Mouse (Mus musculus) intestine, postnatal 0 days (tissue): ENCODE measurements at regions not wholly inside any gene's neighbourhood (a gene's known extent, or its start where the extent isn't known, plus 50 kb on each side); places are given as distances from the start of the nearest gene placed in this dataset.

Experiments
- ATAC-seq: fragments of 200-750 bp; cut with Nextera tagmentation; 2 replicates; pipeline ENCODE4 v1.8.0; 2017; ENCODE audit warnings: mild to moderate bottlenecking, moderate TSS enrichment, moderate library complexity
- H3K27ac ChIP-seq: fragments of 300-500 bp; sonication (generic); 2 replicates; pipeline ENCODE4 v1.5.1; 2014; ENCODE audit warnings: mild to moderate bottlenecking, low read depth, low read length, moderate library complexity
- H3K27me3 ChIP-seq: fragments of 300-500 bp; sonication (generic); replicated peaks from 2 replicates; pipeline ENCODE4 v1.6.1; 2014; ENCODE audit warnings: low read length, mixed read lengths; ENCODE audit not compliant: control insufficient read depth, insufficient read depth
- H3K36me3 ChIP-seq: fragments of 300-500 bp; sonication (generic); 2 replicates; pipeline ENCODE4 v1.6.1; 2014; ENCODE audit warnings: mild to moderate bottlenecking, moderate library complexity; ENCODE audit not compliant: control insufficient read depth, insufficient read depth
- H3K4me1 ChIP-seq: fragments of 300-500 bp; sonication (generic); replicated peaks from 2 replicates; pipeline ENCODE4 v1.6.1; 2014; ENCODE audit warnings: antibody characterized with exemption, low read length, mixed read lengths; ENCODE audit not compliant: control insufficient read depth, insufficient read depth
- H3K4me2 ChIP-seq: fragments of 300-500 bp; sonication (generic); replicated peaks from 2 replicates; pipeline ENCODE4 v1.6.1; 2014; ENCODE audit warnings: low read depth, mild to moderate bottlenecking, moderate library complexity
- H3K4me3 ChIP-seq: fragments of 300-500 bp; sonication (generic); 2 replicates; pipeline ENCODE4 v1.5.1; 2014; ENCODE audit warnings: low read depth, low read length
- H3K9ac ChIP-seq: fragments of 300-500 bp; sonication (generic); 2 replicates; pipeline ENCODE4 v1.6.1; 2014; ENCODE audit warnings: mild to moderate bottlenecking, low read depth, low read length
- H3K9me3 ChIP-seq: fragments of 300-500 bp; sonication (generic); 2 replicates; pipeline ENCODE4 v1.6.1; 2016; ENCODE audit warnings: mixed run types; ENCODE audit not compliant: control insufficient read depth
- CTCF ChIP-seq: sonication (generic); IDR thresholded peaks from 2 replicates; pipeline ENCODE4 v1.5.1; 2016; ENCODE audit warnings: low read depth, mild to moderate bottlenecking, control low read depth, antibody characterized with exemption, moderate library complexity
- WGBS: fragments of 180-500 bp; shearing (Covaris S2); extraction: QIAGEN DNeasy Blood & Tissue Kit; methylation state at CpG from one replicate; pipeline ENCODE4 v1.1.7; 2014; 5-methylcytosine and 5-hydroxymethylcytosine counted together

DNA sequence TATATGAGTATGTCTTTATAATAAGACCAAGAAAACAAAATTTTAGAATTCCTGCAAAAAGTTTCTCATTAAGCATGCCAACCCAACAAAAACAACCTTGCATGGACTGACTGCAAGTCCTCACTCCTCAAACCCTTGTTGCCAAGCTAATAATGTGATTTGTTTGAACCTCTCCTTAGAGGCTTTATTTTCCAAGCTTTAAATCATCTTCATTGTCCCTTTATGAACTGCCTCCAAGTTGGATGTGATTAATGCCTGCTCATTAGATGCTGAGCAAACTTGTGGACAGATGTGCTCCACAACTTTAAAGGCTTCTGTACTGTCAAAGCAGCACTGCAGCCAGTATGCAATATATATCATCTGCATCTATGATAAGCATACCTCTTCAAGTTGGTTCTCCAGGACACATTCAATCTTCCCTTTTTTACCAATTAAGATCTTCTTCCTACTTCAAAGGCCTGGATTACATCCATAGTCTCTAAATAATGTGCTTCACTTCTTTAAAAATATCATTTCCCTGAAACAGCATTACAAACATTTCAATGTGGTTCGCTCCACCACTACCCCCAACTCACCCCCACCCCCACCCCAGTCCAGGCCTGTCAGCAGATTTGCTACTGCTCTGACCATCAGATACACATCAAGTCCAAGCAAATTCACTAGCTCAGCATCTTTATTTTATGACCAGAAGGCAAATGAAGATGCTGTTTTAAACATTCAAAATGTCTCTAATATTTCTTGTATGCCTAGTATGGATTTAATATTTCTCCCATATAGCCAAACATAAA is 237.1 kb upstream of the Arx start:
- no peak for TF ChIP-seq CTCF
- WGBS = 77% methylated on average over 1 of the region's 1 CpGs
- Histone ChIP-seq H3K4me1 (no peaks in the 10 kb centered on the region), H3K27ac (no peak overlapping the region), H3K4me3 (no peak overlapping the region), H3K9ac (no peak overlapping the region), H3K9me3 (no peaks in the 10 kb centered on the region), H3K36me3 (no peaks in the 10 kb centered on the region), H3K4me2 (no peak overlapping the region), H3K27me3 (no peaks in the 10 kb centered on the region)
- ATAC-seq = no peak

DNA sequence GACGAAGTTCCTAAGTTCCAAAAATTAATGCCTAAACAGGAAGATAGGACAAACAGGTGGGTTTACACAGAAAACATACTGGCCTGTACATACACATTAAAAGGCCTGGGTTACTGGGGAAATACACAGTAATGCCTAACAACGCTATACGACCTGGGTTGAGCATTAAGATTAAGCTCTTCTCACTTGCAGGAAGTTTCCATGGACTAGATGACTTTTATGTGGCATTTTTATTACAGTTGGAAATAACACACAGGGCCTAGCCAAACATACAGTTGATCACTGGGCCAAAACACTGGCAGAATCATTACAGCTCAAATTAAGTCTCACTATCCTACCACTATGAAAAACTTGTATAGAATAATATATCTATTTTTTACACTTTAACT is 236.5 kb upstream of the Arx start:
- no peak overlapping the region for H3K27ac ChIP-seq
- ATAC-seq = no peak
- H3K4me1 ChIP-seq = no peaks in the 10 kb centered on the region
- no peak for TF ChIP-seq CTCF
- no peak overlapping the region for H3K9ac ChIP-seq
- H3K9me3 ChIP-seq = no peaks in the 10 kb centered on the region
- no peak overlapping the region for H3K4me3 ChIP-seq
- H3K27me3 ChIP-seq = no peaks in the 10 kb centered on the region
- H3K36me3 ChIP-seq = no peaks in the 10 kb centered on the region
- 58% methylated on average over 3 of the region's 3 CpGs for WGBS
- no peak overlapping the region for H3K4me2 ChIP-seq

DNA sequence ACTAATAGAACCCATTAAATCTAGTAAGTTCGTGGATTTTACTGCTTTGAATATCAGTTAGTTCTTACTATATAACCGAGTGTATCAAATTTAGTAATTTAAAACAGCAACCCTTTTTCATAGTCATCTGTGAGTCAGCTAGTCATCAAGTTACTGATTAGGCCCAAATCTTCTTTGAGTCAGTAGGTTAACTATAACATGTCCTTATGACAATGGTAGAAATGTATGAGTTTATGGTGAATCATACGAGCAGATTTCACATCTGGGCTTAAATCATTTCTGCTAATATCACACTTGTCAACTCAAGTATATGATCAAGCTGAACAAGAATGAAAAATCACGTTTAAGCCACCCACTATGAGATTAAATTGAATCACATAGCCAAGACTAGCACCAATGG is 226.7 kb upstream of the Arx start:
- no peaks in the 10 kb centered on the region for H3K36me3 ChIP-seq
- H3K4me1 ChIP-seq = no peaks in the 10 kb centered on the region
- no peak overlapping the region for H3K4me3 ChIP-seq
- no peaks in the 10 kb centered on the region for H3K9me3 ChIP-seq
- TF ChIP-seq CTCF = no peak
- H3K27me3 ChIP-seq = no peaks in the 10 kb centered on the region
- ATAC-seq = no peak
- H3K4me2 ChIP-seq = no peak overlapping the region
- no peak overlapping the region for H3K9ac ChIP-seq
- WGBS = 77% methylated on average over 4 of the region's 4 CpGs
- no peak overlapping the region for H3K27ac ChIP-seq

DNA sequence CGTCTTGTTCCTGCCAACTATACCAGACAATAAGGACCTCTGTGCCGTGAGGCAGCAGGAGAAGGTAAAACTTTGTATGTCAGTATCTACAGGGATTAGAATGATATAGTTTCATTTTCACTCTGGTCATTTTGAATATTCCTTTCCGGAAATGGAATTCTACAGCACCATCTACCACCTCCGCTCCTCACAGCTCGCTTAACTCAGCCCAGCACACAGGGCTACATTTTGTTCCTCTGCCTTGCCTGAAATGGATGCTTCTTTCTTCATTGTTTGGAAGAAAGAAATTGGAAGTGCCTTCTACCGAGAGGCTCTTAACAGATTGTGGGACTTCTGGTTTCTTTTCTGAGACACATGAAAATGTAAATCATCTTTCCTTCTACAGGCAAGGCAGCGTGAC is 217.4 kb upstream of the Arx start:
- TF ChIP-seq CTCF = no peak
- no peak overlapping the region for H3K27ac ChIP-seq
- no peaks in the 10 kb centered on the region for H3K36me3 ChIP-seq
- 58% methylated on average over 7 of the region's 7 CpGs for WGBS
- ATAC-seq = no peak
- H3K9ac ChIP-seq = no peak overlapping the region
- H3K27me3 ChIP-seq = no peaks in the 10 kb centered on the region
- no peaks in the 10 kb centered on the region for H3K9me3 ChIP-seq
- peak overlapping the region; percentile 48 for H3K4me2 ChIP-seq
- no peak overlapping the region for H3K4me3 ChIP-seq
- H3K4me1 ChIP-seq = no peaks in the 10 kb centered on the region

DNA sequence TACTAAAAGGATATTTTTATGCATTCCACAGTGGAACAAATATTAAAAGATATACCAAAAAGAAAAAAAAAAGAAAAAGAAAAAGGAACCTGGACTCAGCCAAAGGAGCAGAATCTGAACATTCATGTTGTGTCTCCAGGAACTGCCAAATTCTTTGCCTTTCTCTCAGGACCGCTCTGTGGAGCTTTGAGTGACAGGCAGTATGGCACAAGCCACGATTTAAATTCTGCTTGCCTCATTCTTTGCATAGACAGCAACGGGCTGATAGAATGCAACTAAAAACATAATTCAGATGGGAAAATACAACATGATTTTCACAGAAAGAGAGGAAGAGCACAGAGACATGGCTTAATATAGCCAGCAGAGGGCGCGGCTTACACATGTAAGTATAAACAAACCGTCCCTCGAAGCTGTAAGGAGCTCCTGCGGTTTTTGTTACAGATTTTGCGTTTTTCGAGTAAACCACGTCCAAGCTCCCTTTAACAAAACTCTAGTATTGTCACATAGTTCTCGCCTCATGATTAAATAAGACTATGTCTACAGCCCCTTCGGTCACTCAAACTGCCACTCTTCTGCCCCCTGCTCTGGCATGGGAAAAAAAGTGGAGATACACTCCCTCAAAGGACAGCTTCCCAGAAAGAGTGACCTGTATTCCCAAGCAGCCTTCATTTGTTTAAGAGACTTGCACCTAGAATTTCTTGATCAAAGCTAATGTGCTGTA is 216.5 kb upstream of the Arx start:
- Histone ChIP-seq H3K27ac (no peak overlapping the region), H3K36me3 (no peaks in the 10 kb centered on the region), H3K4me1 (no peaks in the 10 kb centered on the region), H3K9ac (no peak overlapping the region), H3K4me2 (peak overlapping the region; percentile 48), H3K9me3 (no peaks in the 10 kb centered on the region), H3K27me3 (no peaks in the 10 kb centered on the region), H3K4me3 (no peak overlapping the region)
- ATAC-seq = no peak
- 16% methylated on average over 13 of the region's 13 CpGs for WGBS
- TF ChIP-seq CTCF = peak; percentile 76

DNA sequence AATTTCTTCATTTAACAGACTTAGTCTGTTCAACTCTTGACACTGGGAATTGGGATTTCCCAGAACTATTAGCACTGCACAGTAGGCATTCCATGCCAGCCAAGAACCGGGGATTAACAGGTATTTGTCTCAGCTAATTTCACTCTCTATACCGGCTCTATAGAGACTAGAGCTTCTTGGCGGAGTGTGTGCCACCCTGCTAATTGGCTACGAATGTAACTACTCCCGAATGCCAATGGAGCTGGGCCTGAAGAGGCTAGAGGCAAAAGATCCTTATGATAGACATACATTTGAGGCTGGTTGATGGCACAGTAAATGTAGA is 216.0 kb upstream of the Arx start:
- no peak for ATAC-seq
- Histone ChIP-seq H3K4me1 (no peaks in the 10 kb centered on the region), H3K27me3 (no peaks in the 10 kb centered on the region), H3K4me3 (no peak overlapping the region), H3K27ac (no peak overlapping the region), H3K4me2 (peak overlapping the region; percentile 48; the same call in 1 of the 2 replicates), H3K9me3 (no peaks in the 10 kb centered on the region), H3K36me3 (no peaks in the 10 kb centered on the region), H3K9ac (no peak overlapping the region)
- TF ChIP-seq CTCF = no peak
- WGBS = 64% methylated on average over 5 of the region's 5 CpGs
